Mouse (Mus musculus): ENCODE measurements around the gene Cnnm4. TPM values are rescaled to one million over a fixed set of nuclear protein-coding genes. Genes with fewer than 3 reads are reported as not detected.
A peak's percentile ranks its signal among the peaks of the same experiment; 100 is the strongest.

Gene Cnnm4
- polyA plus RNA-seq, 1 experiment from 2014 or later, result 9.3 TPM

- H3K9ac ChIP-seq (replicated peaks; ENCODE audit: low read depth), result no peak overlapping the region
- DNase-seq (ENCODE audit: low spot score), result no peak
- no peak overlapping the region for H3K27ac ChIP-seq (ENCODE audit: low read length)
- no peak overlapping the region for H3K4me2 ChIP-seq (replicated peaks; ENCODE audit: low read depth, low read length)
- no peaks in the 10 kb centered on the region for H3K27me3 ChIP-seq (replicated peaks; ENCODE audit: insufficient read depth, low read length)
- TF ChIP-seq EP300 (IDR thresholded peaks at IDR 0.05) (no peak), CTCF (IDR thresholded peaks at IDR 0.05) (0 out of 2 replicates have a peak, but pooled peaks have one; percentile 6)
- no peak overlapping the region for H3K4me3 ChIP-seq (ENCODE audit: low read depth, low read length)
- peaks cover 11% of the 10 kb centered on the region; the same call in 1 of the 2 replicates for H3K4me1 ChIP-seq (ENCODE audit: insufficient read depth, low read depth, low read length)
- ATAC-seq, result no peak
- 71% methylated on average over 20 of the region's 20 CpGs for WGBS
- H3K36me3 ChIP-seq (ENCODE audit: insufficient read depth, low read length), result peaks cover 43% of the 10 kb centered on the region
- H3K9me3 ChIP-seq (ENCODE audit: low read length), result no peaks in the 10 kb centered on the region
Measured at GRCm38 (mm10) chr1:36550075-36550863, 78.8 kb downstream of the Cnnm4 start.

- TF ChIP-seq CTCF (IDR thresholded peaks at IDR 0.05), result peak; percentile 12; the same call in 1 of the 2 replicates
- no peak for TF ChIP-seq EP300 (IDR thresholded peaks at IDR 0.05)
- Histone ChIP-seq H3K4me2 (replicated peaks; ENCODE audit: low read depth, low read length) (no peak overlapping the region), H3K36me3 (ENCODE audit: insufficient read depth, low read length) (peaks cover 43% of the 10 kb centered on the region), H3K4me1 (ENCODE audit: insufficient read depth, low read depth, low read length) (peaks cover 18% of the 10 kb centered on the region; the same call in 1 of the 2 replicates), H3K9ac (replicated peaks; ENCODE audit: low read depth) (no peak overlapping the region), H3K27ac (ENCODE audit: low read length) (no peak overlapping the region), H3K27me3 (replicated peaks; ENCODE audit: insufficient read depth, low read length) (no peaks in the 10 kb centered on the region), H3K4me3 (ENCODE audit: low read depth, low read length) (no peak overlapping the region), H3K9me3 (ENCODE audit: low read length) (no peaks in the 10 kb centered on the region)
- 81% methylated on average over 17 of the region's 17 CpGs for WGBS
- no peak for ATAC-seq
- no peak for DNase-seq (ENCODE audit: low spot score)
Measured at GRCm38 (mm10) chr1:36551904-36552303, 80.5 kb downstream of the Cnnm4 start.

- no peaks in the 10 kb centered on the region for H3K9me3 ChIP-seq (ENCODE audit: low read length)
- no peaks in the 10 kb centered on the region for H3K27me3 ChIP-seq (replicated peaks; ENCODE audit: insufficient read depth, low read length)
- no peak overlapping the region for H3K27ac ChIP-seq (ENCODE audit: low read length)
- TF ChIP-seq EP300 (IDR thresholded peaks at IDR 0.05) (no peak), CTCF (IDR thresholded peaks at IDR 0.05) (no peak)
- 87% methylated on average over 14 of the region's 16 CpGs for WGBS
- DNase-seq (ENCODE audit: low spot score) (no peak), ATAC-seq (no peak)
- no peak overlapping the region for H3K4me2 ChIP-seq (replicated peaks; ENCODE audit: low read depth, low read length)
- H3K4me3 ChIP-seq (ENCODE audit: low read depth, low read length), result no peak overlapping the region
- peaks cover 18% of the 10 kb centered on the region; the same call in 1 of the 2 replicates for H3K4me1 ChIP-seq (ENCODE audit: insufficient read depth, low read depth, low read length)
- H3K36me3 ChIP-seq (ENCODE audit: insufficient read depth, low read length), result peaks cover 43% of the 10 kb centered on the region
- no peak overlapping the region for H3K9ac ChIP-seq (replicated peaks; ENCODE audit: low read depth)
Measured at GRCm38 (mm10) chr1:36552506-36552905, 81.1 kb downstream of the Cnnm4 start.

- no peaks in the 10 kb centered on the region for H3K9me3 ChIP-seq (ENCODE audit: low read length)
- TF ChIP-seq CTCF (IDR thresholded peaks at IDR 0.05), result no peak
- ATAC-seq, result no peak
- no peak overlapping the region for H3K9ac ChIP-seq (replicated peaks; ENCODE audit: low read depth)
- peaks cover 36% of the 10 kb centered on the region for H3K36me3 ChIP-seq (ENCODE audit: insufficient read depth, low read length)
- H3K27ac ChIP-seq (ENCODE audit: low read length), result peak overlapping the region; percentile 99
- DNase-seq (ENCODE audit: low spot score), result no peak
- H3K4me1 ChIP-seq (ENCODE audit: insufficient read depth, low read depth, low read length), result peaks cover 26% of the 10 kb centered on the region
- peak overlapping the region; percentile 84 for H3K4me2 ChIP-seq (replicated peaks; ENCODE audit: low read depth, low read length)
- 57% methylated on average over 21 of the region's 21 CpGs for WGBS
- no peak overlapping the region for H3K4me3 ChIP-seq (ENCODE audit: low read depth, low read length)
- no peaks in the 10 kb centered on the region for H3K27me3 ChIP-seq (replicated peaks; ENCODE audit: insufficient read depth, low read length)
Measured at GRCm38 (mm10) chr1:36554633-36555399, 83.4 kb downstream of the Cnnm4 start.

GRCm38 (mm10) chr1:36555798-36556395 is 84.5 kb downstream of the Cnnm4 start:
- peak overlapping the region; percentile 99 for H3K27ac ChIP-seq (ENCODE audit: low read length)
- H3K27me3 ChIP-seq (replicated peaks; ENCODE audit: insufficient read depth, low read length), result no peaks in the 10 kb centered on the region
- WGBS, result 0% methylated on average over 7 of the region's 8 CpGs
- H3K9ac ChIP-seq (replicated peaks; ENCODE audit: low read depth), result peak overlapping the region; percentile 91
- H3K36me3 ChIP-seq (ENCODE audit: insufficient read depth, low read length), result peaks cover 26% of the 10 kb centered on the region
- ATAC-seq (no peak), DNase-seq (ENCODE audit: low spot score) (no peak)
- H3K4me3 ChIP-seq (ENCODE audit: low read depth, low read length), result peak overlapping the region; percentile 85
- H3K9me3 ChIP-seq (ENCODE audit: low read length), result no peaks in the 10 kb centered on the region
- peak overlapping the region; percentile 84 for H3K4me2 ChIP-seq (replicated peaks; ENCODE audit: low read depth, low read length)
- peak; percentile 8; the same call in 1 of the 2 replicates for TF ChIP-seq CTCF (IDR thresholded peaks at IDR 0.05)
- TF ChIP-seq EP300 (IDR thresholded peaks at IDR 0.05), result no peak
- H3K4me1 ChIP-seq (ENCODE audit: insufficient read depth, low read depth, low read length), result peaks cover 26% of the 10 kb centered on the region

Measured in lung, postnatal 0 days (tissue).